Mouse (Mus musculus) heart, adult 2 months (tissue): ENCODE results near the gene Nup155. TPM values are rescaled to one million over a fixed set of nuclear protein-coding genes. Genes with fewer than 3 reads are reported as not detected.
A peak's percentile ranks its signal among the peaks of the same experiment; 100 is the strongest.
"Not testable (repeated sequence)": the region's sequence is repeated elsewhere in the genome, so short reads cannot be mapped to it uniquely, and the experiment has no call there.

ENCODE experiments used
- DNase-seq, 2 experiments: peaks; one replicate each; pipeline ENCODE4 v3.0.0; 2021
- H3K27ac ChIP-seq: fragments of 200-600 bp; 2 replicates; pipeline ENCODE4 v1.8.1; 2022
- H3K27me3 ChIP-seq: fragments of 200-500 bp; 2 replicates; pipeline ENCODE4 v1.6.1; 2012; ENCODE audit warnings: mild to moderate bottlenecking, low read length, inconsistent platforms, mixed read lengths; ENCODE audit not compliant: control insufficient read depth, insufficient read depth
- H3K36me3 ChIP-seq: fragments of 200-500 bp; 2 replicates; pipeline ENCODE4 v1.6.1; 2012; ENCODE audit warnings: low read length, inconsistent platforms; ENCODE audit not compliant: control insufficient read depth, insufficient read depth
- H3K4me1 ChIP-seq: fragments of 200-500 bp; 2 replicates; pipeline ENCODE4 v1.6.1; 2011; ENCODE audit warnings: low read length; ENCODE audit not compliant: control insufficient read depth, insufficient read depth
- H3K4me3 ChIP-seq: fragments of 200-600 bp; 2 replicates; pipeline ENCODE4 v1.8.1; 2022
- H3K79me2 ChIP-seq: fragments of 200-500 bp; replicated peaks from 2 replicates; pipeline ENCODE4 v1.6.1; 2012; ENCODE audit warnings: mild to moderate bottlenecking, inconsistent platforms, low read length, moderate library complexity, mixed read lengths; ENCODE audit not compliant: control insufficient read depth, insufficient read depth
- H3K9ac ChIP-seq: fragments of 200-500 bp; 2 replicates; pipeline ENCODE4 v1.6.1; 2012; ENCODE audit warnings: low read depth, mild to moderate bottlenecking, control low read depth, inconsistent platforms, low read length, mixed read lengths
- CTCF ChIP-seq: fragments of 200-600 bp; IDR thresholded peaks from 2 replicates; pipeline ENCODE4 v1.8.1; 2022; ENCODE audit warnings: antibody characterized with exemption, mild to moderate bottlenecking, moderate library complexity
- EP300 ChIP-seq: fragments of 200-500 bp; IDR thresholded peaks from 2 replicates; pipeline ENCODE4 v1.6.1; 2011; ENCODE audit warnings: low read depth, low read length, control low read depth; ENCODE audit not compliant: insufficient read depth
- POLR2A ChIP-seq: fragments of 200-500 bp; IDR thresholded peaks from 2 replicates; pipeline ENCODE4 v1.6.1; 2011; ENCODE audit warnings: mild to moderate bottlenecking, low read depth, low read length, control low read depth; ENCODE audit not compliant: insufficient read depth
- WGBS: fragments of 180-500 bp; shearing (Covaris S2); methylation state at CpG from one replicate; pipeline ENCODE4 v1.1.7; 2018; 5-methylcytosine and 5-hydroxymethylcytosine counted together
- intact Hi-C: fragments of 180-260 bp; cut with DNase I; formaldehyde crosslinking; loops from one replicate; pipeline ENCODE4 v1.15.1; 2025
- polyA plus RNA-seq: library from polyadenylated mRNA; depleted of rRNA; stranded (reverse); fragments of >200 nt; gene quantifications from 2 replicates; pipeline ENCODE4 v1.2.3, GENCODE M21; 2012
- total RNA-seq, 2 experiments: library from RNA; stranded (reverse); gene quantifications; 2 replicates each; pipeline ENCODE4 v1.2.3; 2021

Gene Nup155
- total and polyA plus RNA-seq, 3 experiments, result 4.0 to 10.0 (median 9.5) TPM

- 98% methylated on average over 2 of the region's 2 CpGs for WGBS
- no peak overlapping the region for H3K4me3 ChIP-seq
- H3K27ac ChIP-seq, result no peak overlapping the region
- H3K4me1 ChIP-seq, result no peaks in the 10 kb centered on the region; the same call in 1 of the 2 replicates
- no peaks in the 10 kb centered on the region for H3K79me2 ChIP-seq
- no peaks in the 10 kb centered on the region; the same call in 1 of the 2 replicates for H3K36me3 ChIP-seq
- no peaks in the 10 kb centered on the region for H3K27me3 ChIP-seq
- no peak overlapping the region for H3K9ac ChIP-seq
- intact Hi-C loops, result loop anchor here (10.0 kb wide), 1 partner anchor 626 kb away; no protein-coding TSS in a partner anchor
- TF ChIP-seq POLR2A, result no peak
- no peak for TF ChIP-seq CTCF
- no peak for TF ChIP-seq EP300
- no peak for DNase-seq
Measured at GRCm38 (mm10) chr15:8090685-8091084, 18.4 kb upstream of the Nup155 start.

- H3K36me3 ChIP-seq, DNase-seq, H3K27ac ChIP-seq, H3K4me3 ChIP-seq, H3K27me3 ChIP-seq, H3K9ac ChIP-seq, H3K4me1 ChIP-seq, H3K79me2 ChIP-seq: not testable (repeated sequence)
- 35% methylated on average over 1 of the region's 1 CpGs for WGBS
- intact Hi-C loops, result loop anchor here (10.0 kb wide), 1 partner anchor 628 kb away; no protein-coding TSS in a partner anchor
Measured at GRCm38 (mm10) chr15:8092668-8093067, 16.4 kb upstream of the Nup155 start.

- DNase-seq, result peak; percentile 23 to 58
- no peaks in the 10 kb centered on the region for H3K36me3 ChIP-seq
- no peak overlapping the region for H3K4me3 ChIP-seq
- no peaks in the 10 kb centered on the region for H3K79me2 ChIP-seq
- H3K9ac ChIP-seq, result no peak overlapping the region
- no peaks in the 10 kb centered on the region for H3K27me3 ChIP-seq
- H3K27ac ChIP-seq, result no peak overlapping the region
- H3K4me1 ChIP-seq, result no peaks in the 10 kb centered on the region; the same call in 1 of the 2 replicates
- intact Hi-C loops, result loop anchor here (10.0 kb wide), 1 partner anchor 633 kb away; no protein-coding TSS in a partner anchor
- TF ChIP-seq POLR2A (no peak), CTCF (peak; percentile 73), EP300 (no peak)
- 25% methylated on average over 7 of the region's 7 CpGs for WGBS
Measured at GRCm38 (mm10) chr15:8097853-8098252, 11.2 kb upstream of the Nup155 start.

- DNase-seq, result peak; percentile 95 to 99
- peak within 1 kb of the TSS; percentile 73 for H3K4me3 ChIP-seq
- no peaks in the 10 kb centered on the region for H3K36me3 ChIP-seq
- WGBS, result 2% methylated on average over 56 of the region's 56 CpGs
- H3K27me3 ChIP-seq, result no peaks in the 10 kb centered on the region
- intact Hi-C loops, result loop anchor here (1.0 to 10.0 kb wide), 2 partner anchors 10 to 634 kb away; partner anchors contain the start of gene Nup155
- peak within 1 kb of the TSS; percentile 92 for H3K9ac ChIP-seq
- no peaks in the 10 kb centered on the region for H3K79me2 ChIP-seq
- H3K27ac ChIP-seq, result peak within 1 kb of the TSS; percentile 73
- H3K4me1 ChIP-seq, result no peaks in the 10 kb centered on the region; the same call in 1 of the 2 replicates
- TF ChIP-seq POLR2A, result peak; percentile 83
- TF ChIP-seq EP300, result peak; percentile 79; the same call in 1 of the 2 replicates
- TF ChIP-seq CTCF, result no peak; the same call in 1 of the 2 replicates
Measured at GRCm38 (mm10) chr15:8098774-8099749, 10.0 kb upstream of the Nup155 start, which contains the start of gene Wdr70. TSS of gene Wdr70 (minus strand) at chr15:8099209.

- intact Hi-C loops, result loop anchor here (10.0 kb wide), 1 partner anchor 343 kb away; the partner anchor contains the start of gene Nipbl
- not testable (repeated sequence) for H3K36me3 ChIP-seq, H3K4me3 ChIP-seq, H3K27me3 ChIP-seq, DNase-seq, H3K9ac ChIP-seq, H3K79me2 ChIP-seq, H3K27ac ChIP-seq, H3K4me1 ChIP-seq
- WGBS, result 86% methylated on average over 15 of the region's 15 CpGs
Measured at GRCm38 (mm10) chr15:8101975-8102542, 7.0 kb upstream of the Nup155 start.

GRCm38 (mm10) chr15:8108360-8108965, 610 bp upstream of the Nup155 start:
- peak overlapping the region; percentile 61 for H3K4me3 ChIP-seq
- peak overlapping the region; percentile 82 for H3K27ac ChIP-seq
- no peak for TF ChIP-seq CTCF
- intact Hi-C loops, result loop anchor here (5.0 to 10.0 kb wide), 2 partner anchors 59 to 336 kb away; partner anchors contain the start of genes Cplane1 and Nipbl
- DNase-seq, result no peak
- H3K4me1 ChIP-seq, result peaks cover 3% of the 10 kb centered on the region
- no peaks in the 10 kb centered on the region for H3K27me3 ChIP-seq
- H3K9ac ChIP-seq, result peak overlapping the region; percentile 60
- H3K36me3 ChIP-seq, result peaks cover 2% of the 10 kb centered on the region; the same call in 1 of the 2 replicates
- 0 out of 2 replicates have a peak, but pooled peaks cover 1% of the 10 kb centered on the region for H3K79me2 ChIP-seq
- 43% methylated on average over 19 of the region's 19 CpGs for WGBS
